Mouse (Mus musculus): ENCODE measurements around the gene Ciita. TPM values are rescaled to one million over a fixed set of nuclear protein-coding genes. Genes with fewer than 3 reads are reported as not detected.

The Ciita gene
- polyA plus RNA-seq, 1 experiment, result 0.01 TPM

- Histone ChIP-seq H3K79me2 (ENCODE audit: control insufficient read depth, insufficient read depth) (no peaks in the 10 kb centered on the region), H3K36me3 (ENCODE audit: control insufficient read depth, insufficient read depth) (peaks cover 20% of the 10 kb centered on the region), H3K4me2 (ENCODE audit: low read depth) (no peak overlapping the region), H3K4me3 (no peak overlapping the region), H3K27me3 (ENCODE audit: control insufficient read depth, insufficient read depth, insufficient read length) (no peaks in the 10 kb centered on the region), H3ac (ENCODE audit: control insufficient read depth, insufficient read length) (no peak overlapping the region)
- TF ChIP-seq E2F4 (IDR thresholded peaks at IDR 0.05; ENCODE audit: insufficient read depth) (no peak), POLR2AphosphoS2 (IDR thresholded peaks at IDR 0.05; ENCODE audit: insufficient read length, low read depth) (no peak), POLR2A (IDR thresholded peaks at IDR 0.05; ENCODE audit: insufficient read length, low read depth) (no peak), MYOG (IDR thresholded peaks at IDR 0.05; ENCODE audit: control insufficient read depth in 1 of 3, insufficient read depth in 1 of 3, insufficient read length in 2 of 3, low read depth in 2 of 3) (no peak), REST (IDR thresholded peaks at IDR 0.05; ENCODE audit: insufficient read depth, insufficient read length) (no peak), MYOD1 (IDR thresholded peaks at IDR 0.05; ENCODE audit: control insufficient read depth in 1 of 3, insufficient read length in 2 of 3, low read depth in 2 of 3) (no peak), MAX (IDR thresholded peaks at IDR 0.05; ENCODE audit: low read depth) (no peak), TCF12 (IDR thresholded peaks at IDR 0.05; ENCODE audit: insufficient read depth, poor library complexity, severe bottlenecking) (no peak), TCF3 (IDR thresholded peaks at IDR 0.05; ENCODE audit: insufficient read length, low read depth) (no peak), USF1 (IDR thresholded peaks at IDR 0.05; ENCODE audit: low read depth) (no peak), CEBPB (IDR thresholded peaks at IDR 0.05; ENCODE audit: insufficient read depth, poor library complexity, severe bottlenecking) (no peak), SRF (IDR thresholded peaks at IDR 0.05; ENCODE audit: control insufficient read depth, insufficient read length, low read depth) (no peak)
These were observed 92.0 kb downstream of the Ciita start for GRCm38 (mm10) chr16:10571820-10572219.

GRCm38 (mm10) chr16:10574936-10575335 is 95.1 kb downstream of the Ciita start:
- H3ac ChIP-seq (ENCODE audit: control insufficient read depth, insufficient read length), result no peak overlapping the region
- no peak overlapping the region for H3K4me2 ChIP-seq (ENCODE audit: low read depth)
- H3K79me2 ChIP-seq (ENCODE audit: control insufficient read depth, insufficient read depth), result no peaks in the 10 kb centered on the region
- no peak overlapping the region for H3K4me3 ChIP-seq
- no peaks in the 10 kb centered on the region for H3K27me3 ChIP-seq (ENCODE audit: control insufficient read depth, insufficient read depth, insufficient read length)
- peaks cover 20% of the 10 kb centered on the region for H3K36me3 ChIP-seq (ENCODE audit: control insufficient read depth, insufficient read depth)
- TF ChIP-seq MYOG (IDR thresholded peaks at IDR 0.05; ENCODE audit: control insufficient read depth in 1 of 3, insufficient read depth in 1 of 3, insufficient read length in 2 of 3, low read depth in 2 of 3) (no peak), MAX (IDR thresholded peaks at IDR 0.05; ENCODE audit: low read depth) (no peak), E2F4 (IDR thresholded peaks at IDR 0.05; ENCODE audit: insufficient read depth) (no peak), CEBPB (IDR thresholded peaks at IDR 0.05; ENCODE audit: insufficient read depth, poor library complexity, severe bottlenecking) (no peak), REST (IDR thresholded peaks at IDR 0.05; ENCODE audit: insufficient read depth, insufficient read length) (no peak), POLR2A (IDR thresholded peaks at IDR 0.05; ENCODE audit: insufficient read length, low read depth) (no peak), USF1 (IDR thresholded peaks at IDR 0.05; ENCODE audit: low read depth) (no peak), TCF12 (IDR thresholded peaks at IDR 0.05; ENCODE audit: insufficient read depth, poor library complexity, severe bottlenecking) (no peak), POLR2AphosphoS2 (IDR thresholded peaks at IDR 0.05; ENCODE audit: insufficient read length, low read depth) (no peak), MYOD1 (IDR thresholded peaks at IDR 0.05; ENCODE audit: control insufficient read depth in 1 of 3, insufficient read length in 2 of 3, low read depth in 2 of 3) (no peak), TCF3 (IDR thresholded peaks at IDR 0.05; ENCODE audit: insufficient read length, low read depth) (no peak), SRF (IDR thresholded peaks at IDR 0.05; ENCODE audit: control insufficient read depth, insufficient read length, low read depth) (no peak)

- Histone ChIP-seq H3K4me2 (ENCODE audit: low read depth) (no peak overlapping the region), H3K36me3 (ENCODE audit: control insufficient read depth, insufficient read depth) (peaks cover 21% of the 10 kb centered on the region)
These were observed 96.1 kb downstream of the Ciita start for GRCm38 (mm10) chr16:10575915-10576314.

GRCm38 (mm10) chr16:10577548-10577947 is 97.7 kb downstream of the Ciita start:
- peaks cover 24% of the 10 kb centered on the region for H3K36me3 ChIP-seq (ENCODE audit: control insufficient read depth, insufficient read depth)
- no peak overlapping the region for H3K4me2 ChIP-seq (ENCODE audit: low read depth)
- H3ac ChIP-seq (ENCODE audit: control insufficient read depth, insufficient read length), result no peak overlapping the region
- no peak overlapping the region for H3K4me3 ChIP-seq
- TF ChIP-seq TCF3 (IDR thresholded peaks at IDR 0.05; ENCODE audit: insufficient read length, low read depth), result no peak
- no peak for TF ChIP-seq CEBPB (IDR thresholded peaks at IDR 0.05; ENCODE audit: insufficient read depth, poor library complexity, severe bottlenecking)
- no peak for TF ChIP-seq MYOG (IDR thresholded peaks at IDR 0.05; ENCODE audit: control insufficient read depth in 1 of 3, insufficient read depth in 1 of 3, insufficient read length in 2 of 3, low read depth in 2 of 3)
- TF ChIP-seq POLR2A (IDR thresholded peaks at IDR 0.05; ENCODE audit: insufficient read length, low read depth), result no peak
- no peak for TF ChIP-seq SRF (IDR thresholded peaks at IDR 0.05; ENCODE audit: control insufficient read depth, insufficient read length, low read depth)
- no peak for TF ChIP-seq TCF12 (IDR thresholded peaks at IDR 0.05; ENCODE audit: insufficient read depth, poor library complexity, severe bottlenecking)
- TF ChIP-seq USF1 (IDR thresholded peaks at IDR 0.05; ENCODE audit: low read depth), result no peak
- no peak for TF ChIP-seq MAX (IDR thresholded peaks at IDR 0.05; ENCODE audit: low read depth)
- no peak for TF ChIP-seq E2F4 (IDR thresholded peaks at IDR 0.05; ENCODE audit: insufficient read depth)
- no peak for TF ChIP-seq POLR2AphosphoS2 (IDR thresholded peaks at IDR 0.05; ENCODE audit: insufficient read length, low read depth)
- no peak for TF ChIP-seq REST (IDR thresholded peaks at IDR 0.05; ENCODE audit: insufficient read depth, insufficient read length)
- no peak for TF ChIP-seq MYOD1 (IDR thresholded peaks at IDR 0.05; ENCODE audit: control insufficient read depth in 1 of 3, insufficient read length in 2 of 3, low read depth in 2 of 3)
- H3K79me2 ChIP-seq (ENCODE audit: control insufficient read depth, insufficient read depth), result no peaks in the 10 kb centered on the region
- H3K27me3 ChIP-seq (ENCODE audit: control insufficient read depth, insufficient read depth, insufficient read length), result no peaks in the 10 kb centered on the region

More at GRCm38 (mm10) chr16:10575915-10576314, 96.1 kb downstream of the Ciita start:
- H3K27me3 ChIP-seq (ENCODE audit: control insufficient read depth, insufficient read depth, insufficient read length), result no peaks in the 10 kb centered on the region
- no peak overlapping the region for H3K4me3 ChIP-seq
- TF ChIP-seq TCF3 (IDR thresholded peaks at IDR 0.05; ENCODE audit: insufficient read length, low read depth) (no peak), SRF (IDR thresholded peaks at IDR 0.05; ENCODE audit: control insufficient read depth, insufficient read length, low read depth) (no peak), POLR2AphosphoS2 (IDR thresholded peaks at IDR 0.05; ENCODE audit: insufficient read length, low read depth) (no peak), POLR2A (IDR thresholded peaks at IDR 0.05; ENCODE audit: insufficient read length, low read depth) (no peak), TCF12 (IDR thresholded peaks at IDR 0.05; ENCODE audit: insufficient read depth, poor library complexity, severe bottlenecking) (no peak), REST (IDR thresholded peaks at IDR 0.05; ENCODE audit: insufficient read depth, insufficient read length) (no peak), MAX (IDR thresholded peaks at IDR 0.05; ENCODE audit: low read depth) (no peak), USF1 (IDR thresholded peaks at IDR 0.05; ENCODE audit: low read depth) (no peak), CEBPB (IDR thresholded peaks at IDR 0.05; ENCODE audit: insufficient read depth, poor library complexity, severe bottlenecking) (no peak), E2F4 (IDR thresholded peaks at IDR 0.05; ENCODE audit: insufficient read depth) (no peak), MYOG (IDR thresholded peaks at IDR 0.05; ENCODE audit: control insufficient read depth in 1 of 3, insufficient read depth in 1 of 3, insufficient read length in 2 of 3, low read depth in 2 of 3) (no peak), MYOD1 (IDR thresholded peaks at IDR 0.05; ENCODE audit: control insufficient read depth in 1 of 3, insufficient read length in 2 of 3, low read depth in 2 of 3) (no peak)
- no peak overlapping the region for H3ac ChIP-seq (ENCODE audit: control insufficient read depth, insufficient read length)
- no peaks in the 10 kb centered on the region for H3K79me2 ChIP-seq (ENCODE audit: control insufficient read depth, insufficient read depth)

Other genes with a start within 250 kb of the Ciita start
- gene Emp2, start 166.1 kb upstream of the Ciita start, polyA plus RNA-seq (2012; fragmentation: generic; extraction: Trizol), result 212 TPM
- 21.8 TPM for gene Tekt5, start 84.6 kb upstream of the Ciita start, polyA plus RNA-seq (2012; fragmentation: generic; extraction: Trizol)
- 38.8 TPM for gene Nubp1, start 68.1 kb upstream of the Ciita start, polyA plus RNA-seq (2012; fragmentation: generic; extraction: Trizol)
- gene Tvp23a, start 32.7 kb upstream of the Ciita start, polyA plus RNA-seq (2012; fragmentation: generic; extraction: Trizol), result 2.6 TPM
- gene Dexi, start 63.0 kb downstream of the Ciita start, polyA plus RNA-seq (2012; fragmentation: generic; extraction: Trizol), result 20.8 TPM
- 15.5 TPM for gene Clec16a, start 65.3 kb downstream of the Ciita start, polyA plus RNA-seq (2012; fragmentation: generic; extraction: Trizol)

Data from myocyte (in vitro differentiated cells).